Mouse (Mus musculus) heart, embryonic 13.5 days (tissue): Measurements from ENCODE around the gene Tfcp2. TPM values are rescaled to one million over a fixed set of nuclear protein-coding genes. Genes with fewer than 3 reads are reported as not detected.
"Not testable (repeated sequence)": the region's sequence is repeated elsewhere in the genome, so short reads cannot be mapped to it uniquely, and the experiment has no call there.

Experiments
- ATAC-seq: fragments of 200-750 bp; cut with Nextera tagmentation; 2 replicates; pipeline ENCODE4 v1.8.0; 2017; ENCODE audit warnings: moderate TSS enrichment; ENCODE audit not compliant: insufficient number of reproducible peaks, low FRiP score, low TSS enrichment; ENCODE audit errors: extremely low read depth
- H3K27ac ChIP-seq: fragments of 300-500 bp; sonication (generic); replicated peaks from 2 replicates; pipeline ENCODE4 v1.5.1; 2015; ENCODE audit warnings: moderate library complexity, mild to moderate bottlenecking, inconsistent platforms
- H3K27me3 ChIP-seq: fragments of 300-500 bp; sonication (generic); replicated peaks from 2 replicates; pipeline ENCODE4 v1.6.1; 2015; ENCODE audit warnings: mild to moderate bottlenecking, inconsistent platforms
- H3K36me3 ChIP-seq: fragments of 300-500 bp; sonication (generic); 2 replicates; pipeline ENCODE4 v1.6.1; 2015; ENCODE audit warnings: mild to moderate bottlenecking, inconsistent platforms
- H3K4me1 ChIP-seq: fragments of 300-500 bp; sonication (generic); 2 replicates; pipeline ENCODE4 v1.6.1; 2015; ENCODE audit warnings: inconsistent platforms
- H3K4me2 ChIP-seq: fragments of 300-500 bp; sonication (generic); 2 replicates; pipeline ENCODE4 v1.6.1; 2015; ENCODE audit warnings: inconsistent platforms, mild to moderate bottlenecking, moderate library complexity
- H3K4me3 ChIP-seq: fragments of 300-500 bp; sonication (generic); 2 replicates; pipeline ENCODE4 v1.5.1; 2015; ENCODE audit warnings: moderate library complexity, mild to moderate bottlenecking, inconsistent platforms
- H3K9ac ChIP-seq: fragments of 300-500 bp; sonication (generic); 2 replicates; pipeline ENCODE4 v1.6.1; 2015; ENCODE audit warnings: inconsistent platforms, mild to moderate bottlenecking, moderate library complexity
- H3K9me3 ChIP-seq: fragments of 300-500 bp; sonication (generic); 2 replicates; pipeline ENCODE4 v1.6.1; 2016; ENCODE audit warnings: inconsistent platforms
- WGBS: fragments of 180-500 bp; shearing (Covaris S2); methylation state at CpG from one replicate; pipeline ENCODE4 v1.1.7; 2015; ENCODE audit warnings: mixed read lengths; 5-methylcytosine and 5-hydroxymethylcytosine counted together
- polyA plus RNA-seq: library from polyadenylated mRNA; unstranded; fragments of >200 nt; fragmentation: Nextera tagmentation; extraction: Ambion mirVana; gene quantifications from 2 replicates; pipeline ENCODE4 v1.2.1, GENCODE M21; 2015

The Tfcp2 gene
- polyA plus RNA-seq, 1 experiment from 2014 or later, result 20.6 TPM

DNA sequence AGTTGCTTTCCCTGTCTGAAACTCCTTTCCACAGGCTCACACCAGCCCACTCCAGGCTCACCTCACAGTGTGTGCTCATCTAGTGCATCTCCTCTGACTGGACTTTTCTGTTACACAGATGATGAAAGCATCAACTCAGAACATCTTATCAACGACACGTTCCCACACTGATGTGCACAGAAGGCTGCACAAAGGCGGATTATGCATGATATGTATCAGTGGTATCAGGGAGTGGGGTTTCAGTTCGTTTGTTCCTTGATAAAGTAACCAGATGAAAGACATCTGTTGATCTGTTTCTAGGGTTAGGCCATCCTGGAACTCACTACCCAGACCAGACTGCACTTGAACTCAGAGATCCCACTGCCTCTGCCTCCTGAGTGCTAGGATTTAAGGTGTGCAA is 38.4 kb downstream of the Tfcp2 start:
- H3K4me2 ChIP-seq, result no peak overlapping the region
- H3K36me3 ChIP-seq, result peaks cover 89% of the 10 kb centered on the region
- H3K9me3 ChIP-seq, result no peaks in the 10 kb centered on the region
- H3K27me3 ChIP-seq, result no peaks in the 10 kb centered on the region
- WGBS, result 55% methylated on average over 4 of the region's 4 CpGs
- peaks cover 7% of the 10 kb centered on the region for H3K4me1 ChIP-seq
- no peak overlapping the region for H3K4me3 ChIP-seq
- no peak overlapping the region for H3K27ac ChIP-seq
- ATAC-seq, result no peak
- H3K9ac ChIP-seq, result no peak overlapping the region

DNA sequence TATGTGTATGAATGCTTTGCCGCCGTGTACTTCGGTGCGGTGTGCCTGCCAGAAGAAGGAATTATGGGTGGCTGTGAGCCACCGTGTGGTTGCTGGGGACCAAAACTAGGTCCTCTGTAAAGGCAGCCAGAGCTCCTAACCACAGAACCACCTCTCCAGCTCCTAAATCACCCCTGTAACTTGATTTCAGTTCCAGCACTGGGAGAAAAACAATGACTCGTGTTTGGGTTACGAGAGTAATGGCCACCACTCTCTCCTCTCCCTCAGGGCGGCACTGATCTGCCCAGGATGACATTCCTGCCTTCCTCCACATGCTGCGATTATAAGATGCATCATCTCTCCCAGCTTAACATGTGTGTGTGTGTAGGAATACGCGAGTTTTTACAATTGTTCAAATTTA is 41.7 kb downstream of the Tfcp2 start:
- no peaks in the 10 kb centered on the region for H3K27me3 ChIP-seq
- no peak for ATAC-seq
- no peak overlapping the region for H3K4me2 ChIP-seq
- peaks cover 93% of the 10 kb centered on the region for H3K36me3 ChIP-seq
- peaks cover 7% of the 10 kb centered on the region for H3K4me1 ChIP-seq
- H3K27ac ChIP-seq, result no peak overlapping the region
- WGBS, result 93% methylated on average over 11 of the region's 11 CpGs
- H3K9ac ChIP-seq, result no peak overlapping the region
- H3K9me3 ChIP-seq, result no peaks in the 10 kb centered on the region
- no peak overlapping the region for H3K4me3 ChIP-seq

DNA sequence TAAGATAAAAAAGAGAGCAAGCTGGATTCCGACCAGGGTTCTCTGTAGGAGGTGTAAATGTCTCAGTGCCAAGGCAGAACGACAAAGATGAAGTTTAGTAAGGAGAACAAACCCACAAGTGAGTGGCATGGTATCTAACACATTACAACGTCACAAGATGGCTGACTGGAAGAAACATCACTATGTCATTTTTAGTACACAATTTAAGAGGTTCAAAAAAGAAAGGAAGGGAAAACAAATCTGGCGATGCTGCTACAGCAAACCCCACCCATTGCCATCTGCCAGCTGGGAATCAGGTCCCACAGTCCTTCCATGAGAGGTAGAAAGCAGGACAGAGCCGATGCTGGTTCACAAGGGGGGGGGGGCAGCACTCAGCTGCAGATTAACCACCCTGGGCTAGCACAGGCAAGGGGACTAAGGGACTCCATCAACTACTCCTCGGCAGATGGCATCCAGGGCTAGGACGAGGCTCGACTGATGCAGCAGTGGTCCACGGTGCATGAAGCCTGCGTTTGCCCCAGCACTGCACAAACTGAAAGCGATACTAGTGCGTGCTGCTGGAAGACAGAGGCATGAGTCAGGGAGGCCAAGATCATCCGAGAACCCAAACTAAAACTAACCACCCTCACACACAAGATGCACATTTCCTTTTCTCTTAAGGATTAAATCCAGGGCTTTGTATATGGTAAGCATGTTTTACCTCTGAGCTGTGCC is 43.2 kb downstream of the Tfcp2 start:
- no peaks in the 10 kb centered on the region for H3K9me3 ChIP-seq
- H3K4me2 ChIP-seq, result no peak overlapping the region
- H3K36me3 ChIP-seq, result peaks cover 93% of the 10 kb centered on the region
- H3K4me1 ChIP-seq, result peaks cover 12% of the 10 kb centered on the region
- no peaks in the 10 kb centered on the region for H3K27me3 ChIP-seq
- H3K9ac ChIP-seq, result no peak overlapping the region
- no peak overlapping the region for H3K4me3 ChIP-seq
- no peak overlapping the region for H3K27ac ChIP-seq
- WGBS, result 89% methylated on average over 13 of the region's 13 CpGs
- ATAC-seq, result no peak

DNA sequence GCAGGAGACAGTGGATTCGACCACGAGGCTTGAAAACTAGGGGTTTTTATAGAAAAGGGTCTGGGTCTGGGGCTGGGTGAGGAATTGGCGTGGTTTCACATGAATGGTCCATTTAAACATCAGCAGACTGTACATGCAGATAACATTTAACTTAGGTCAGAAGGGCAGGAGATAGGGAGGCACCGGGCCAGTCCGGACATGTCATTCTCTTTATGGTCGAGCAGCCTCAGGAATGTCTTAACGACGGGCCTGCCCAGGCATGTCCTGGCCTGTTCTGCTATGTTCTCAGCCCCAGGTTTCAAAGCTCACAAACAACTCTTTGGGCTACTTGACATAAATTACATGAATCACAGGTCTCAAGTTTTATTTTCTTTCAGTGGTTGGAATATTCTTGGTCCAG is 52.3 kb downstream of the Tfcp2 start:
- Histone ChIP-seq H3K36me3 (peaks cover 17% of the 10 kb centered on the region), H3K4me1 (peaks cover 10% of the 10 kb centered on the region)
- H3K4me2 ChIP-seq, H3K9me3 ChIP-seq, H3K4me3 ChIP-seq, H3K27ac ChIP-seq, H3K27me3 ChIP-seq, ATAC-seq, H3K9ac ChIP-seq: not testable (repeated sequence)
- 60% methylated on average over 8 of the region's 8 CpGs for WGBS

DNA sequence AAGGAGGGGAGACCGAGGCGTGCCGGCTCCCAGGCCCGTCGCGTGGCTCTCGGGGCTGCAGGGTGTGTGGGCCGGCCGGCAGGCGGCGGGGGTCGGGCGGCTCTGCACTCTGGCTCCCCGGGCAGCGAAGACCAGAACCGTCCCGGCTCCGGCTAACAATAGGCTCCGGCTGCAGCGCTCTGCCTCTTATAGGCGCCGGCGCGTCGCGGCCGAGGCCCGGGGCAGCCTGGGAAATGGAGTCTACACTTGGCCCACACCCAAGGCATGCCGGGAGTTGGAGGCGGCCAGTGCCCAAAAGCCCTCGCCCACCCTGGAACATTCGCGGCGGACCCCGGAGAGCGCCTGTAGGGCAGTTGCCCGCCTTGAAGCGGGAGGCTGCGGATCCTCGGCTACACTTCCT is 56.7 kb downstream of the Tfcp2 start, which contains the start of gene Csrnp2:
TSS of gene Csrnp2 (minus strand) at position 387 of the 400 bp plus-strand sequence.
- Histone ChIP-seq H3K4me1 (peaks cover 48% of the 10 kb centered on the region), H3K4me2 (peak within 1 kb of the TSS; percentile 94), H3K36me3 (no peaks in the 10 kb centered on the region; the same call in 1 of the 2 replicates), H3K4me3 (peak within 1 kb of the TSS; percentile 90), H3K27me3 (no peaks in the 10 kb centered on the region), H3K9me3 (no peaks in the 10 kb centered on the region), H3K9ac (peak within 1 kb of the TSS; percentile 97), H3K27ac (peak within 1 kb of the TSS; percentile 91)
- WGBS, result under 1% methylated on average over 39 of the region's 40 CpGs
- peak; percentile 92 for ATAC-seq

DNA sequence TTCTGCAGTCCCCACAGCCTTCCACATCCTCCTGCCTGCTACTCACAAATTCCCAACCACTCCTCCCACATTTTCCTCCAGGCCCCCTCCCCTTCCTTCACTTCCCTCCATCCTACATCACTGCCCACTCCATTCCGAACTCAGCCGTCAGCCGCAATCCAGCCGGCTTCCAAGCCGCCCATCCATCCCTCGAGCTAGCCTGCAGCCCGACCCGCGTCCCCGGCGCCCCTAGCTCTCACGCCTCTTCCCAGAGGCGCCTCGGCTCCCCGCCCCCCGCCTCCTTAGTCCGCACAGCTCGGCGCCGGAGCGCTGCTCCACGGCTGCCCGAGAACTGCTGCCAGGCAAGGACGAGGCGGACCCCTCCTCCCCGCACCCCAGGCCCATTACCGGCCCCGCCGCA is 57.2 kb downstream of the Tfcp2 start:
- peak; percentile 38; the same call in 1 of the 2 replicates for ATAC-seq
- peaks cover 52% of the 10 kb centered on the region for H3K4me1 ChIP-seq

DNA sequence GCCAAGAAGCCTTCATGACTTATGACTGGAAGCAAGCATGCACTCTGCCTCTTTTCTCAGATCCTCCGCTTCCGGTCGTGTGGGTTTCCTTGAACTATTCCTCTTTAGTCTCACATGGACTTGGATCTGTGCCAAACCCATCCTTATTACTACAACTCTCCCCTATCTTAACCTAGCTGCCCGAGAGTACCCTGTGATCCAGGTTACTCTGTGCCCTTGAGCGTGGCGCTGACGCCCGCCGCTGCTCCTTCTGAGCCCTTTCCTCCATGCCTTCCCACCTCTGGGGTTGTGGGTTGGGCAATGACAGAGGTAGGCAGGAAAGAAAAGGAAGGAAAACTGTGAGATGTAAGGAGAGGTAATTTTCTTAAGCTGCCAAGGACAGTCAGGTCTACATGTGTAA is 59.8 kb downstream of the Tfcp2 start:
- peaks cover 75% of the 10 kb centered on the region for H3K4me1 ChIP-seq
- H3K4me3 ChIP-seq, result no peak overlapping the region
- no peaks in the 10 kb centered on the region for H3K27me3 ChIP-seq
- no peak for ATAC-seq
- H3K4me2 ChIP-seq, result peak overlapping the region; percentile 5; the same call in 1 of the 2 replicates
- no peak overlapping the region for H3K9ac ChIP-seq
- no peaks in the 10 kb centered on the region for H3K9me3 ChIP-seq
- peaks cover 16% of the 10 kb centered on the region for H3K36me3 ChIP-seq
- no peak overlapping the region for H3K27ac ChIP-seq
- 59% methylated on average over 9 of the region's 9 CpGs for WGBS

More for the DNA sequence above, 57.2 kb downstream of the Tfcp2 start:
- WGBS, result under 1% methylated on average over 28 of the region's 29 CpGs
- Histone ChIP-seq H3K9me3 (no peaks in the 10 kb centered on the region), H3K4me2 (peak overlapping the region; percentile 94), H3K27ac (peak overlapping the region; percentile 91), H3K4me3 (peak overlapping the region; percentile 90), H3K36me3 (no peaks in the 10 kb centered on the region; the same call in 1 of the 2 replicates), H3K27me3 (no peaks in the 10 kb centered on the region), H3K9ac (peak overlapping the region; percentile 97)

DNA sequence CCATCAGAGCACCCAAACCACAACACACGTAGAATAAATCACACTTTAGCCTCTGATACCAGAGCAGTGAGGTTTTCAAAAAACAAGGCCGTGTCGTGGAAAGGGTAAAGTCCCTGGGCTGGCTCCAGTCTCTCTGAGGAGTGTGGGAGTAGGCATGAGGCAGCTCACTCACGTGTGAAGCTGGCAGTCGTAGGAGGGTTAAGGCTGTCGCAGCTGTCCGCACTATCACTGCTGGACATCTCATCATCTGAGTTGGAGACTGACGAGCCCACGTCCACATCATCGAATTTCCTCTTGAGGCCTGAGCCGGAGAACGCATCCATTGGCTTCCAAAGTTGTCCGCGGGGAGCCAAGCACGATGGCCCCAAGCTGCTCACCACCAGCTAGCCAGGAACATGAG is 62.5 kb downstream of the Tfcp2 start:
- 67% methylated on average over 15 of the region's 15 CpGs for WGBS
- Histone ChIP-seq H3K4me2 (peak overlapping the region; percentile 25; the same call in 1 of the 2 replicates), H3K27ac (peak overlapping the region; percentile 48), H3K9ac (peak overlapping the region; percentile 53), H3K9me3 (no peaks in the 10 kb centered on the region), H3K27me3 (no peaks in the 10 kb centered on the region), H3K4me1 (peaks cover 76% of the 10 kb centered on the region), H3K36me3 (peaks cover 42% of the 10 kb centered on the region), H3K4me3 (no peak overlapping the region)
- no peak for ATAC-seq

DNA sequence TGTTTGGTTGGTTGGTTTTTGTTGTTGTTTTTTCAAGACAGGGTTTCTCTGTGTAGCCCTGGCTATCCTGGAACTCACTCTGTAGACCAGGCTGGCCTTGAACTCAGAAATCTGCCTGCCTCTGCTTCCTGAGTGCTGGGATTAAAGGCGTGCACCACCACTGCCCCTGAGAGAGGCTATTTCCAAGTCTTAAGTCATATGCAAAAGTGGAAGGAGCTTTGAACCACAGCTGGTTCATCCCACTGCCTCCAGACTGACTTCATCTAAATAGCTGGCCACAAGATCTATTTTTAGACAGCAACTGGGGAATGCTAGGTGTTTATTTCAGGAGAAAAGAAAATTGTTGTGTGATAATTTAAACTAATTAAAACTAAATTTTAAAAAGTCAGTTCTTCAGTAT is 63.5 kb downstream of the Tfcp2 start:
- H3K9me3 ChIP-seq, H3K9ac ChIP-seq, H3K4me3 ChIP-seq, H3K4me2 ChIP-seq, H3K27me3 ChIP-seq, H3K27ac ChIP-seq, ATAC-seq: not testable (repeated sequence)
- peaks cover 66% of the 10 kb centered on the region for H3K4me1 ChIP-seq
- WGBS, result 52% methylated on average over 1 of the region's 1 CpGs
- H3K36me3 ChIP-seq, result peaks cover 51% of the 10 kb centered on the region

DNA sequence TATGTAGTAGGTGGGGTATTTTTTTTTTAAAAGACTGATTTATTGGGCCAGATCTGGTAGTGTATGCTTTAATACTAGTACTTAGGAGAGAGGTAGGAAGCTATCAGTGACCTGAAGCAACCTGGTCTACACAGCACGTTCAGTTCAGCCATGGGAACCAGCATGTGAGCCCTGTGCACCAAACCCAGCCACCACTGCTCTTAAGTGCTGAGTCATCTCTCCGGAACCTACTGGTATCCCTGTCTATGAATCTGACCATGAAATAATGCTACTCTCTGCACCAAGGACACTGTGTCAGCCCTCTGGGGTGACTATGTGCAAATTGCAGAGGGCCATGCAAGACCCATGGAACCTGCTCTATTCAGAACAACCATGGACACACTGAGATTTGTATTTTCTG is 64.8 kb downstream of the Tfcp2 start:
- no peak for ATAC-seq
- Histone ChIP-seq H3K27ac (no peak overlapping the region), H3K9me3 (no peaks in the 10 kb centered on the region), H3K4me1 (peaks cover 55% of the 10 kb centered on the region), H3K36me3 (peaks cover 63% of the 10 kb centered on the region), H3K4me3 (no peak overlapping the region), H3K27me3 (no peaks in the 10 kb centered on the region), H3K4me2 (no peak overlapping the region), H3K9ac (no peak overlapping the region)
- 81% methylated on average over 2 of the region's 2 CpGs for WGBS

DNA sequence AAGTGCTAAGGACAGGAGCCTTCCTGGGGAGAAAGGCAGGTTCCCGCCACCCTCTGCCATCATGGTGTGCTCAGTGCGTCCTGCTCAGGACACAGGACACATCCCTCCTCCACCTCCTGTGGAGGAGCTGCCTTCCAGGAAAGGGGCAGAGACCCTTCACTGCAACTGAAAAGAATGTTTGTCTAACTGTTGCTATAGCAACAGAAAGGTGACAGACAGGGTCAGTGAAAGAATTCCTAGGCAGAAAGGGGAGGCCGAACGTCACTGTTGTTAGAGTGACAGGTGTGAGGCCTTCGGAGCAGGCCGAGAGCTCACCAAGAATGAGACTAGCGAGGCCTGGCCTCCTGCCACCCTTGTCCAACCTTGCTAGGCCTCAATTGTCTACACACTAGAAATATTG is 65.4 kb downstream of the Tfcp2 start:
- no peaks in the 10 kb centered on the region for H3K27me3 ChIP-seq
- 43% methylated on average over 7 of the region's 7 CpGs for WGBS
- no peak overlapping the region for H3K27ac ChIP-seq
- H3K36me3 ChIP-seq, result peaks cover 69% of the 10 kb centered on the region
- H3K9ac ChIP-seq, result 0 out of 2 replicates have a peak overlapping the region, but pooled peaks have one; percentile 14
- no peak overlapping the region for H3K4me3 ChIP-seq
- ATAC-seq, result no peak
- no peak overlapping the region for H3K4me2 ChIP-seq
- peaks cover 49% of the 10 kb centered on the region for H3K4me1 ChIP-seq
- no peaks in the 10 kb centered on the region for H3K9me3 ChIP-seq

DNA sequence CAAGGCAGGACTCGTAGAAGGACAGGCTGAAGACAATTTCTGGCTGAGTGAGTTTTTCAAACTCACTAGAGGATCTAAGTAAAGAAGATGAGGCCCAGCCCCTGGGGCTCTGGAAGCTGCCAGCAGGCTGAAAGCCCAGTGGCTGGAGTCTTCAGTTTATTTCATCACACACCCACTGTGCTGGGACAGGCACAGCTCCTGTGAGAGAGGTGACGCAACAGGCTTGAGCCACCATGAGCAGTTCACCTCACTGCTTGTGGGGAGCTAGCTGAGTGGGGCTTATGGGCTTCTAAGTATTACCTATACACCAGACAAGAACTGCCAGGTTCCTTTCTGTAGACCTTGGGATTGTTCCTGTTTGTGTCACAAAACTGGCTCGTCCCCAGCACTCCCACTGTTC is 66.2 kb downstream of the Tfcp2 start:
- H3K4me3 ChIP-seq, result no peak overlapping the region
- no peaks in the 10 kb centered on the region for H3K9me3 ChIP-seq
- H3K36me3 ChIP-seq, result peaks cover 78% of the 10 kb centered on the region
- no peak overlapping the region for H3K9ac ChIP-seq
- peaks cover 40% of the 10 kb centered on the region for H3K4me1 ChIP-seq
- H3K4me2 ChIP-seq, result no peak overlapping the region
- no peaks in the 10 kb centered on the region for H3K27me3 ChIP-seq
- H3K27ac ChIP-seq, result no peak overlapping the region
- no peak for ATAC-seq
- 83% methylated on average over 3 of the region's 3 CpGs for WGBS
